Mouse (Mus musculus) liver, postnatal 0 days (tissue): ENCODE measurements at regions not wholly inside any gene's neighbourhood (a gene's known extent, or its start where the extent isn't known, plus 50 kb on each side); places are given as distances from the start of the nearest gene placed in this dataset.

ENCODE experiments used
- CTCF ChIP-seq: sonication (generic); IDR thresholded peaks from 2 replicates; pipeline ENCODE4 v1.5.1; 2016; ENCODE audit warnings: antibody characterized with exemption, low read depth
- EP300 ChIP-seq: IDR thresholded peaks from 2 replicates; pipeline ENCODE4 v1.6.1; 2016; ENCODE audit warnings: antibody characterized with exemption, low read depth, mild to moderate bottlenecking

- TF ChIP-seq CTCF, result no peak
- TF ChIP-seq EP300, result no peak
These were observed 131.8 kb upstream of the Zfp637 start for GRCm38 (mm10) chr6:117709212-117709611.
